Mouse (Mus musculus): ENCODE measurements around the gene Relb. TPM values are rescaled to one million over a fixed set of nuclear protein-coding genes. Genes with fewer than 3 reads are reported as not detected.

The Relb gene
- total RNA-seq, 2 experiments from 2014 or later, result 8.1 to 9.1 TPM

DNA sequence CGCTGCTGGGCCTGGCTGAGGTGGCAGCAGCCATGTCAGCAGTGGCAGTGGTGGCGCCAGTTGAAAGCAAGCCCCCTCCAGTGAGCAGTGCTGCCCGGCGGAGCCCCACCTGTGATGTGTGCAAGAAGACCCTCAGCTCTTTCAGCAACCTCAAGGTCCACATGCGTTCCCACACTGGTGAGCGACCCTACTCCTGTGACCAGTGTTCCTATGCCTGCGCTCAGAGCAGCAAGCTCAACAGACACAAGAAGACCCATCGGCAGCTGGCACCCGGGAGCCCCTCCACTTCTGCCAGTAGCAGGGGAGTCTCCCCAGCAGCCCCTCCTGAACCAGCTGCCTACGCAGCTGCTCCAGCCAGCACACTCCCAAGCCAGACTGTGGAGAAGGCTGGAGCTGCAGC, 49.5 kb downstream of the Relb start:
- no peak for DNase-seq

- no peak for DNase-seq
Measured at GRCm38 (mm10) chr7:19578436-19578835, 50.8 kb downstream of the Relb start.

DNA sequence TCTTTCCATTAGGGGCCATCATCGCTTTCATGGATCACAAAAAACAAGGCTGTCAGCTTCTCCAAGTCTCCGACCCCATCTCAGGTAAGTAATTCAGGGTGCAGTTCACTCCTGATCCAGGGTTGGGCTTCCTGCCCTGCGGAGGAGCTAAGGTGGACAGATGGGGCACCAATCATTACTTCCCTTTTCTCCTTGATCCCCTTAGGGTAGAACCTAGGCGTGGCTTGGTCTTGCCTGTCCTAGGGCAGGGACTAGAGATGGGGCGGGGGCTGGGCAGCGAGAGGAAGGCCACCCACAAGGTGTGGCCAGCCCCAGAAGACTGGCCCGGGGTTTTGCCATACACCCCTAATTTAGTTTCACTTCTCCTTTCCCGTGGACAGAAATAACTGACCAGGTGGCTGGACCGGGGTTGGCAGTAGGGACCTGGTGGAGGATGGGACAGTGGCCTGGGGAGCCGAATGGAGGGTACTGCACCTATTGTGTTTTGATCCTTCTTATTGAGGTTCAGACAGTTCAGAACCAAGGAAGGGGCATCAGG, 51.3 kb downstream of the Relb start:
- no peak for DNase-seq

DNA sequence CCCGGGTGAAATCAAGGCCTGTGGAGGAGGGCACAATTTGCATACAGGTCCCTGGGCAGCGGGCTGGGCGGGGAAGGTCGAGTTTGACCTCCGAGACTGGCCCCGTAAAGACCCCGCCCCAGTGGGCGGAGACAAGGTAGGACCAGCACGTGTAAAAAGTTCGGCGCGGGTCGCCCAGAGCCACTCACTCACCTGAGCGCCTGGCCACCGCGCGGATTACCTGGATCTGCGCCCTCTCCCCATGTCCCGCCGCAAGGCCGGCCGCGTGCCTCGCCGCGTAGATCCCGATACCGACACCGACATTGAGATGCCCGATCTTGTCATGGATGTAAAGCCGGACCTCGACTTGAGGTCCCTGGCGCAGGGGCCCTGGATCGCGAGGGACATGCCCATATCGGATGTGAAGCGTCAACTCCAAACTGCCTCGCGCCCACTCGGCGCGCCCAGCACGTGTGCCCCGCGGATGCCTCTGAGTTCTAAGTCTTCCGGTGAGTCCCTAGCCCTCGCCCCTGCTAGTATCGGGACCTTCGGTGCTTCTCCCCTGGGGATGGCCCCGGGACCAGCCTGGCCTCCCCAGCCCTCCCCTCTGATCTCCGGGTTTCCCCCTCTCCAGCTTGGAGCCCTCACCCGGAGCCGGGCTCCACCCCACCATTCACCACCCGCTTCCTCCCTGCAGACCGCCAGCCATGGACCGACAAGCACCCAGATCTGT, 51.9 kb downstream of the Relb start, which contains the start of the genes Zfp296 and Gemin7:
Gene Zfp296 (plus strand): TSS at position 147 of the 712 bp plus-strand sequence.
Gene Gemin7 (minus strand): TSS at position 455 of the 712 bp plus-strand sequence.
- DNase-seq, result peak; percentile 17

GRCm38 (mm10) chr7:19575559-19575958, 53.7 kb downstream of the Relb start:
- no peak for DNase-seq

DNA sequence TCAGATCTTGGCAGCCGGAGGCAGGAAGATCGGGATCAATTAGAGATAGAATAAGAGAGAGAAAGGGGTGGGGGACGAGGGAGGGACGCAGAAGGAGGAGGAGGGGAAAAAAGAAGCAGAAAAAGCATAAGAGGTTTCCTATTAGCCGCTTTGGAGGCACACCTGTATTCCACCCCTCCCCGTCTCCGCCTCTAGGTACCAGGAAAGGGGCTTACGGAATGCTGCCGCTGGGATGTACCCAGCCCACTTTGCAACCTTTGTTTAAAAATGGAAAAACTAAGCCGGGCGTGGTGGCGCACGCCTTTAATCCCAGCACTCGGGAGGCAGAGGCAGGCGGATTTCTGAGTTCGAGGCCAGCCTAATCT, 55.5 kb downstream of the Relb start:
- no peak for DNase-seq

DNA sequence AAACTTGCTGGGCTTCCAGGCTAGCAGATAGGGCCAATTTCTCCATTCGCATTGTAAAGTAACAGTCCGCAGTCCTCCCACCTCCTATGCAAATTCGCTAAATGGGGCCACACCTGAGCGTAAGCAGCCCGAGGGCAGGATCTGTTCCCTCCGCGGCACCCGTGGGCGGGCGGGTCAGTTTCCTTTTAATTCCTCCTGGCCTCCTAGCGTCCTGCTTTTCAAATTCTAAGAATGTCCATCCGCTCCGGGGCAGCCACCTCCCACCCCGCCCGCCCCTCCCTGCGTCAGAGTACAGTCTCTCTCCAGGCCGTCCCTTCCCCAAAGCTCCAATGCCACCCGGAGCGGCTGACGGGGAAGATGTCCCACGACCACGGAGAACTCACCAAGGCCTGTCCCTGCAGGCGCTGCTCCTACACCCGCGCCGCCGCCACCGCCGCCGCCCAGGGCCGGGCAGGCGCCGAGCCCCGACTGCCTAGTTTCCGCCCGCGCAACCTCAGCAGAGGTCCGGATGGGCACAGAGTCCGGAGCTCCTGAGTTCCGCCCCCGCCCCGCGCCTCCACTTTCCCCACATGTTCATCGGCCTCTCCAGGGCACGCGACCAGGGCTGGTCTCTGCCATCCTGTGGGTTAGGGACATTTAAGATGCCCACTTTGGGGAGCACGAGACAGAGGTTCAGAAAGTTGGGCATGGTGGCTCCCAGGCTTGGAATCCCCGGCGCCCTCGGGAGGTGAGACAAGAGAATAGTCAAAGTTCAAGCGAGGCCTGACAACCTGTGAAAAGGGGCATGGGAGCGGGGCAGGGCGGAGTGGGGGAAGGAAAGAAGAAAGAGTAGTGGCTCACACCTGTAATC, 56.1 kb downstream of the Relb start:
- peak; percentile 88 for DNase-seq

DNA sequence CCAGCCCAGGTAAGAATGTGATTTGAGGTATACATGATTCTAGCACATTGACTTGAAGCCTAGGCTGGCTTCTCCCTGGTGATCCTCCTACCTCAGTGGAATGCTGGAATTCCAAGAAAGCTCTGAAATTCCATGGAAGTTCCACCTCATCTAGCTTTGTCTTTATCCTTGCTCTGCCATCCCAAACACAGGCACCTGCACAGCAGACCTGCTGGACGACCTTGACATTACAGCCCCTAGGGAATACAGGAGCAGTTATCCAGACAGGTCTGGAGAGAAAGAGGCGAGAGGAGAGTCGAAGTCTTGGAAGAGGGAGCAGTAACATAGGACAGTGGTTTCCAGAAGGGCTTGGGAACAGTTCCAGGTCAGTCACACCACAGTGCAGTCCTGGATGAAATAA, 59.6 kb downstream of the Relb start:
- no peak for DNase-seq

- no peak for DNase-seq
Measured at GRCm38 (mm10) chr7:19567426-19567825, 61.8 kb downstream of the Relb start.

GRCm38 (mm10) chr7:19565803-19566202, 63.4 kb downstream of the Relb start:
- no peak for DNase-seq

DNA sequence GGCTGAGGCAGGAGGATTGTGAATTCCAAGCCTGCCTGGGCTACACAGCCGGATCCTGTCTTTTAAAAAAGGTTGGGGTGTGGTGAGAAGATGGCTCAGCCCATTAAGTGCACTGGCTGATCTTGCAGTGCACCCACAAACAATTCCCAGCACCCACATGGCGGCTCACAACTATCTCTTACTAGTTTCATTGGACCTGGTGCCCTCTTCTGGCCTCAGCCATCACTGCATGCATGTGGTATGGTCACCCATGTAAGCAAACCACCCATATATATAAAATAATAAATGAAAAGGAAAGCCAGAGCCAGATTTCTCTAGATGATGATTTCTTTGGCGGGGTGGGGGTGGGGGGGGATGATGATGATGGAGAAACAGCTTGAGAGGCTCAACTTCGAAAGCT, 64.8 kb downstream of the Relb start:
- DNase-seq, result no peak

- DNase-seq, result no peak
Measured at GRCm38 (mm10) chr7:19563884-19564283, 65.4 kb downstream of the Relb start.

DNA sequence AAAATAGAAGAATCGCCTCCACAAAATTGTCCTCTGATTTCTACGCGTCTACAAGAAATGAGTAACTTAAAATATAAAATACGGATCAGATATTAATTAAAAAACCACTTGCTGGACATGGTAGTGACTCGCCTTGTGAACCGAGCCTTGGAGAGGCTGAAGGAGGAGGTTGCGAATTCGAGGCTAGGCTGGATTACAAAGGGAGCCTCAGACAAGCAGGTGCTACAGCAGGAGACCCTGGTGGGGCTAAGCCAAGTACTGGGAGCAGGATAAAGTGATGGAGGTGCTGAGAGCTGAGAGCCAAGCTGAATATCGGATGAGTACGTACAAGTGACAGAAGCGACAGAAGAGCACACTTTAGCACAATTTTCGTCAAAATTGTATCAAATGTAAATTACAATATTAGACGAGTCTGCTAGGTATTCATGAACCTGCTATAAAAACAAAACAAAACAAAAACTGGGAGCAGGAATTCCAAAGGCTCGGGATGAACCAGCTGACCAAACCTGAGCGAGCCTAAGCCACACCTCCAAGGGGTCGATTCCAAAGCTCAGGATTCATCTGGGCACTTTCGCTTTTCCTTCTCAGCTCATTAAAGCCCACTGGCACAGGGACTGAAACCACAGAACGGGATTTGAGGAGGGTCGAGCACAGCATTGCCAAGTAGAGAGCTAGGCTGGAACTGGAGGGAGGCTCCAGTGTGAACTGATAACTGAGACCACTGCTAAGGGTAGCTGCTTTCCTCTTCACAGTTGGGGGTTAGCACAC, 66.4 kb downstream of the Relb start, which contains the start of gene Ppp1r37:
Gene Ppp1r37 (minus strand): TSS at position 434 of the 768 bp plus-strand sequence.
- peak; percentile 46 for DNase-seq

DNA sequence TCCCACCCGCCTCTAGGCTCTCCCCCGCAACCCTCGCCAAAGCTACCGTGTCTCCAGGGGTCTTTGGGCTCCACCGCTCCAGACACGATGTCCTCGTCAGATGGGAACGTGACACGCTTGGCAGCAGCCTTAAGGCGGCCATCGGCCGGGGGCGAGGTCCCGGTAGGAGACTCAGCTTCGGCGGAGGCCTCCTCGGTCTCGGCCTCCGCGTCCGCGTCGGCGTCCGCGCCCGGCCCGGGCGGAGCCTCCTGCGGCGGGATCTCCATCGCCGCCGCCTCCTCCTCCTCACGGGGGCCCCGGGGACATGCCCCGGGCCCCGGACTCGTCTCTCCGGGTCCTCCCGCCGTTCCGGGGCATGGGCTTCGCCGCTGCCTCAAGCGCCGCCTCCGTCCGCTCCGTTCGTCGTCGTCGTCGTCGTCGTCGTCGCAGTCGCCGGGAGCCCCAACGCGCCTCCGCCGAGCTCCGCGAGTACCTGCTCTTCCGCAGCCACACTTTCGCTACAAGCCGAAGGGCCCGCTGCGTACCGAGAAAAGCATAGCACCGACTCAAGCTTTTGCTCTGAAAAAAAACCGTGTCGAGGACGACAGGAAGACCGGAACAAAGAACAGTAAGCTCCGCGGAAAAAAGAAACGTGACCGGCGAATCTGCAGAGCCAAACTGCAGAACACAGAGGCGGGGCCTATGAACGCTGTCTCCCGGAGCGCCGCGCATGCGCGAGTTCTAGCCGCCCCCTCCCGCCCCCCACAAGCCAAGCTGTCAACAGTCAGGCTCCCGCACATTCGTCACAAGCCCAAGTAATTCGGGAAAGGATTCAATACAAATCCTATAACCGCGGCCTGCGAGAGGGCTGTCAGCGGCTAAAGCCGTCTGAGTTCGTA, 67.2 kb downstream of the Relb start:
- peak; percentile 93 for DNase-seq

- no peak for DNase-seq
Measured at GRCm38 (mm10) chr7:19561431-19561764, 67.8 kb downstream of the Relb start.

- peak; percentile 29 for DNase-seq
Measured at GRCm38 (mm10) chr7:19560491-19561260, 68.6 kb downstream of the Relb start.

DNA sequence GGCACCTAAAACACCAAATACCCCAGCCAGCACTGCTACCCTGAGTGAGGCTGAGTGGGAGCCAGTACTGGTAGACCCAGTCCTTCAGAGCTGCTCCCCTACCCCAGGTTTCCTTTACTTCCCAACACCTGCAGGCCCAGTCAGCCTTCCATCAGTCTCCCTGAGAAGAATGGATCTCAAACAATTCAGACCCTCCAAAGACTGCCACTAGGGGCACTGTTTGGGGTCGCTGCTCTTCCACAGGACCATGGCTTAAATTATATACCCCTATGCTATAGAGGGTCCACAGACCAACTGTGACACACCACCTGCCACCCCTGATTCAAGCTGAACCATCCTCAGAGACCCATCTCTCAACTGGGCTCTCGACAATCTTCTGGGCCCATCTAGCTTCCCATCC, 70.3 kb downstream of the Relb start:
- DNase-seq, result no peak

DNA sequence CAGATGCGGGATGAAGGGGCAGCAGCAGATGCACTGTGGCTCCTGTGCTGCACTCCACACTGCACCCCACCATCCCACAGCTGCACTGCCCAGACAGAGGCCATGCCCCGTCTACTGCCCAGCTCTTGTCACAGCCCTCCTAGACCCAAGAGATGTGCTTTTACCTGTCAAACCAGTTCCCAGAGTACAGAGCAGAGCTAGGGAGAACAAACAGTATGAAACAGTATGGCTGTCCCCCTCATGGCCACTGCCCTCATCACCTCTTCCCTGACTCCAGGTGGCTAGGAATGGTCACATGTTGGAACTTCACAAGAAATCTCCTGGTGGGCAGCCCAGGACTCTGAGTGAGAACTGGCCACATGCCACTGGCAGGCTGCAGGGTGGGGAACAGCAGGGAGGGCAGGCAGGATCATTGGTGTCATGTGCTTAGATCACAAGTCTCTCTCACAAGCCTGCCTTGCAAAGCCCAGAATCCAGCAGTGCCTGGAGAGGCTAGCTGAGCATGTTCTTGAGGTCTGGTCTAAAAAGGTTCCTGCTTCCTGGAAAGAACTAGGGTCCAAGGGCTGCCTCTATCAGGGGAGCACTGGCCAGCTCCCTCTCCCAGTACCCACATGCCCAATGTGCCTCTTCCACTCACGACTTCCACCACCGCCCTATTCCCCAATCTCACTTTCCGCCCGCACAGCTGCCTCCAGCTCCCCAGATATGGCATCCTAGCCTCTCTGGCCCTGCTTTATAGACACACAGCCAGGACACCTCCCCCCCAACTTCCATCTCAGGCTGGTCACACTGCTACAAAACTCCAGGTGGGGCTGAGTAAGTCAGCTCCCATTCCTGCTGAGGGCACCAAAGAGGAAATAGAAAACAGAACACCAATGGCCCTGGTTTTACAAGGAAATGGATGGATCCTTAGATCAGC, 71.0 kb downstream of the Relb start:
- DNase-seq, result peak; percentile 66

GRCm38 (mm10) chr7:19557086-19557485, 72.2 kb downstream of the Relb start:
- no peak for DNase-seq

Data from heart, postnatal 4 days (tissue).